Mouse (Mus musculus): ENCODE results near the gene Sh3d21.

Gene Sh3d21

DNA sequence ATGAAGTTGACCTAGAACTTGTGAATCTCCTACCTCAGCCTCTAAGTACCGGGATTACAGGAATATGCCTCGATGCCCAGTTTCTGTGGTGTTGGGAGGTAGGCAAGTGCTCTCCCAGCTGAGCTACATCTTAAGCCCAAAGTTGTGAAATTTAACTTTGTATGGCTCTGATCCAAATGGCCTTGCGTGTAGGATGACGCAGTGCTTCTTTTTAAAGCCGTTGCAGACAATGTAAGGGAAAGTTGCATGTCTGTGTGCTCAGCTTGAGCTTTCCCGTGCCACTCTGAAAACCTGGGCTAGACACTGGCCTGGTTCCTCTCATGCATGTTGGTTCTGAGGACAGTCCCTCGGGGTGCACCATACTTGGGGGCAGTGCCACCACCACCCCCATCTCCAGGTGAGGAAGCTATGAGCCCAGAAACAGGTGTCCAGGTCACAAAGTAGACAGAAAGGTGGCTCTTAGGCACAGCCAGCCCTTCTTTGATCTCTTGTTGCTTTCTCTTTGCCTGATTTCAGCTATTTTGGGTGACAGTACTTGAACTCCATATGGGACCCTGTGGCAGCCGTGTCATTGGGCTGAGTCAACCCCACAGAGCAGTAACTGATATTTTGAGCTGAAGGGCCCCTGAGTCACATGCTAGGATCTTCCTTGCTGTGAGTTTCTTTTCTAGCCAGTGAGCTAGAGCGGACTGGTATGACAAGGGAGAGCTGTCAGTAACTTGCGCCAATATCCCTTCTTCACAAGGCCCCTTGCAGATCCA lies 53.5 kb downstream of the Sh3d21 start:
- no peak for DNase-seq (ENCODE audit: low read depth, low spot score)

DNA sequence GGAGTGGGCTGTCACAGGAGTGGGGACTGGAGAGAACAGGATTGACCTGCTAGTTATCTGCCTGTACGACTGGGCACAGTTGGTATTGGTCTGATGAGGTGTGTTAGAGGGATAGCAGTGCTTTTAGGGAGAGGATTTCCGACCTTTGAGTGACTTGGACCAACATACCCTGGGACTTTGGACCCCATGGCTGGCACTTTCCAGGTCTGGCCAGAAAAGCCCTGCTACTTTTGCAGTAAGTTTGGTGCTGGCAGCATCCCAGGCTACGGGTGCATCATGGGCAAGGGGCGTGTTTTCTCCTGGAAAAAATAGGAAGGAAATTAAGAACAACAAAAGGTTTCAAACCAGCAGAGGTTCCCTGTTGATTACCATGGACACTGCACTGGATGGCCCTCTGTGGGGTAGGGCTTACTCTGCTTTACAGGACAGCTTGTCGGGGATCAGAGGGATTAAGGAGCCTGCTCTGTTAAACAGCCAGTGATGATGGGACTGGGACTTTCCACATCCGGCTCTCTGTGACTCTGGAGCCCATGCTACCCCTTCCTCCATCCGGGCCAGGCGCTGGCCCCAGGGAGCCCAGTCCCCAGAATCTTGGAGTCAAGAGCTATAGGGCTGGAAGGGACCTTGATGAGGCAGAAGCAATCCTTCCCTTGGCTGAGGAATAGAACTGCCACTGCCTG lies 55.1 kb downstream of the Sh3d21 start:
- no peak for DNase-seq (ENCODE audit: low read depth, low spot score)

DNA sequence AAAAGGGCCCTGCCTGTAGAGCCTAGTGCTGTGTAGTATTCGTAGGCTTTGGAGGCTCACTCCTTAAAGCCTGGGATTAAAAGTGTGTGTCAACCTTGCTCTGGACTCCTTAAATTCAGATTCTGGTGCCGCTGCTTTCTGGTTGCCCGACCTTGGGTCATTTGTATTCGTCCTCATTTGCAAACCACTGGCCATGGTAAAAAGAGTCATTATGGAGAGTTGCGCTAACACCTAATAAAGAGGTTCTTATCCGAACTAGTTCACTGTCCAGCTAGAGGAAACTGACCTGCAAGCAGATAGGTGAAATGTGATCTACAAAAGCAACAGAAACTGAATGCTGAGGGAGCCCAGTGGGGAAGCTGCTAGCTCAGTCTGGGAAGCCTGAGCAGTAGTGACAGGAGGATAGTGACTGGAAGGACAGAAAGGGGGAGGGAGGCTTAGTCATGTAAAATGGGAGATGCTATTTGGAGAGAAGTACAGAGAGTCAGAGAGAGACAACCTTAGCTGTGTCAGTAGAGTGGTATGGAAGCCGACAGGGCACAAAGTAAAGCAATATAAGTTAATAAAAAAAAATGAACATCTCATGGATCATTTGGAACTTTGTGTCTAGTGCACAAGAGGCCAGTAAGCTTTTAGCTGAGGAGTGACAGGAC lies 58.0 kb downstream of the Sh3d21 start:
- DNase-seq (ENCODE audit: low read depth, low spot score): no peak

DNA sequence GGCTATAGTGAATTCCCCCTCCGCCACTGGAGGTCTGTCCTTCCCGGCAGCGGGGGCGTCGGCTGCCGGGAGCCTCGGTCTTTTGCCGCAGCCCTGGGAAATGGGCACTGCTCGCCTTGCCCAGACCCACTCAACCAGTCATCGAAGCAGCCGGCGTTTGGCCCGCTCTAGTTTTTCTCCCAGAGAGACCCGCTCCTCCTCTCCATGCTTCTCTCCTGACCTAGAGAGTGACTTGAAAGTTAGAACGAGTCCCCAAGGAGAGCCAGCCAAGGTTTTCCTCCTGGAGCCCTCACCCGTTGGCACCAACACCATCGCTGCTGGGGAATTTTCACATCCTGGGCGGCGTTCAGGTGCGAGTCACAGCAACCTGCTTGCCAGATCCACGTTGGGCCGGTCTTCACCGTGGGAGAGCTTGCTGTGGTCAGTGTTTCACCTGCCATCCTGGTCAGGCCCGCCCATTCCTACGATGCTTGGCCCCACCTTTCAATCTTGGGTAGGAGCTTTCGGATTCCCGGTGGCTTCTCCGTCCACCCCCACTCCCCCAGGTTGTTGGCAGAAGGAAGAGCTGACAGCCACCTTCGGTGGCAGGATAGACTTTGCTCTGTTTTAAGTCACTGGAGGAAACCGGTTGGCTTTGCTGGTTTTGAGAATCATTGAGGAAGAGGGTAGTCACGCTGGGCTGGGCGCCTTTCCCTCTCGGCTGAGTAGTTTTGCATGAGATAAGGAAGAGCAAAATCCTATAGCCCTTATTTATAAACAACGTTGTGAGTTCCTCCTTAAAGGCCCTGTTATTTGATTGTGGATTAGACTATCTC lies 58.8 kb downstream of the Sh3d21 start:
- no peak for DNase-seq (ENCODE audit: low read depth, low spot score)

- DNase-seq (ENCODE audit: low read depth, low spot score): peak; percentile 99
Measured at GRCm38 (mm10) chr4:126103590-126104068, 59.7 kb downstream of the Sh3d21 start, which contains the start of gene Stk40. Gene Stk40 (plus strand): TSS chr4:126103957.

- peak; percentile 78 for DNase-seq (ENCODE audit: low read depth, low spot score)
Measured at GRCm38 (mm10) chr4:126103057-126103581, 60.2 kb downstream of the Sh3d21 start.

GRCm38 (mm10) chr4:126102061-126102841 lies 61.0 kb downstream of the Sh3d21 start:
- DNase-seq (ENCODE audit: low read depth, low spot score): peak; percentile 78

GRCm38 (mm10) chr4:126100764-126101163 lies 62.5 kb downstream of the Sh3d21 start:
- DNase-seq (ENCODE audit: low read depth, low spot score): no peak

Measured in ZHBTc4 (cell line).